Mouse (Mus musculus) bone marrow, adult 2 months (tissue): ENCODE results near the gene Eps8l2.

Source experiments
- CTCF ChIP-seq: fragments of 200-500 bp; IDR thresholded peaks from 2 replicates; pipeline ENCODE4 v1.5.1; 2011; ENCODE audit warnings: low read length, control low read depth; ENCODE audit not compliant: control insufficient read depth, insufficient read depth
- POLR2A ChIP-seq: fragments of 200-500 bp; IDR thresholded peaks from 2 replicates; pipeline ENCODE4 v1.6.1; 2011; ENCODE audit warnings: low read depth, mild to moderate bottlenecking, control low read depth, low read length, borderline replicate concordance; ENCODE audit not compliant: control insufficient read depth

DNA sequence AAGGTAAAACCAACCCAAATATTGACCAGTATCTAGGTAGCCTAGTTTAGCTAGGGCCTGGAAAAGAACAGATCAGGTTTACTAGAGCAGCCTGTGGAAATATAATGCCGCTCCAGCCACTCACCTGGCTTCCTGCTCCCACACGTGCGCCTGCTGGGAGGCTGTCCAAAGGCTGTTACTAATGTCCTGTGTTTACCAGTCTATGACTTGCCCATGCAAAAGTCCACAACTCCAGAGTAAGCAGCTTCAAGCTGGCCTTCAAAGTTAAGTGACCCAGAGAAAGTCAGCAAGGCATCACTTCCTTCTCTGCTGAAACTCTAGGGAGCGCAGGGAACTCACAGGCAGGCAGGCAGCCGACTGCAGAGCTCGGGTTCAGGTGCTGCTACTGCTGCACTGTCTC lies 6.7 kb upstream of the Eps8l2 start:
- TF ChIP-seq POLR2A (no peak), CTCF (no peak)
